Mouse (Mus musculus) heart, embryonic 10.5 days (tissue): ENCODE data around the gene Rnf213. TPM values are rescaled to one million over a fixed set of nuclear protein-coding genes. Genes with fewer than 3 reads are reported as not detected.

Experiments
- DNase-seq: peaks from one replicate; pipeline ENCODE4 v3.0.0-alpha.2; 2017; ENCODE audit warnings: low spot score
- H3K27ac ChIP-seq: fragments of 300-500 bp; sonication (generic); 2 replicates; pipeline ENCODE4 v1.5.1; 2016; ENCODE audit warnings: mild to moderate bottlenecking
- H3K27me3 ChIP-seq: fragments of 300-500 bp; sonication (generic); 2 replicates; pipeline ENCODE4 v1.6.1; 2016; ENCODE audit warnings: mild to moderate bottlenecking; ENCODE audit not compliant: poor library complexity, insufficient read depth, severe bottlenecking
- H3K36me3 ChIP-seq: fragments of 300-500 bp; sonication (generic); 2 replicates; pipeline ENCODE4 v1.6.1; 2016; ENCODE audit warnings: mild to moderate bottlenecking, moderate library complexity
- H3K4me1 ChIP-seq: fragments of 300-500 bp; sonication (generic); 2 replicates; pipeline ENCODE4 v1.6.1; 2016; ENCODE audit warnings: mild to moderate bottlenecking
- H3K4me3 ChIP-seq: fragments of 300-500 bp; sonication (generic); 2 replicates; pipeline ENCODE4 v1.5.1; 2016; ENCODE audit warnings: mild to moderate bottlenecking, moderate library complexity
- H3K9me3 ChIP-seq: fragments of 300-500 bp; sonication (generic); 2 replicates; pipeline ENCODE4 v1.6.1; 2016; ENCODE audit warnings: mild to moderate bottlenecking, moderate library complexity
- WGBS: fragments of 180-500 bp; shearing (Covaris S2); methylation state at CpG from one replicate; pipeline ENCODE4 v1.1.7; 2016; 5-methylcytosine and 5-hydroxymethylcytosine counted together
- polyA plus RNA-seq: library from polyadenylated mRNA; unstranded; fragments of >200 nt; fragmentation: Nextera tagmentation; extraction: Ambion mirVana; gene quantifications from 2 replicates; pipeline ENCODE4 v1.2.1, GENCODE M21; 2016

Gene Rnf213
- polyA plus RNA-seq, 1 experiment from 2014 or later, result 9.5 TPM

GRCm38 (mm10) chr11:119514967-119515636 lies 122.2 kb downstream of the Rnf213 start:
- Histone ChIP-seq H3K27ac (no peak overlapping the region), H3K27me3 (peaks cover 79% of the 10 kb centered on the region)
- DNase-seq, result no peak

GRCm38 (mm10) chr11:119515823-119516676 lies 123.2 kb downstream of the Rnf213 start:
- 64% methylated on average over 16 of the region's 16 CpGs for WGBS
- Histone ChIP-seq H3K4me1 (peaks cover 39% of the 10 kb centered on the region), H3K9me3 (no peaks in the 10 kb centered on the region), H3K4me3 (no peak overlapping the region), H3K36me3 (no peaks in the 10 kb centered on the region), H3K27me3 (peaks cover 73% of the 10 kb centered on the region), H3K27ac (no peak overlapping the region)
- no peak for DNase-seq

More at GRCm38 (mm10) chr11:119514967-119515636, 122.2 kb downstream of the Rnf213 start:
- WGBS, result 4% methylated on average over 21 of the region's 21 CpGs
- Histone ChIP-seq H3K36me3 (no peaks in the 10 kb centered on the region), H3K4me3 (peak overlapping the region; percentile 54), H3K4me1 (peaks cover 45% of the 10 kb centered on the region), H3K9me3 (no peaks in the 10 kb centered on the region)

- H3K4me3 ChIP-seq, result no peak overlapping the region
- H3K27me3 ChIP-seq, result peaks cover 73% of the 10 kb centered on the region
- H3K9me3 ChIP-seq, result no peaks in the 10 kb centered on the region
- DNase-seq, result no peak
- WGBS, result 63% methylated on average over 12 of the region's 12 CpGs
- H3K4me1 ChIP-seq, result peaks cover 36% of the 10 kb centered on the region
- no peaks in the 10 kb centered on the region for H3K36me3 ChIP-seq
- no peak overlapping the region for H3K27ac ChIP-seq
Observed at GRCm38 (mm10) chr11:119516677-119517361, 123.9 kb downstream of the Rnf213 start.

- Histone ChIP-seq H3K4me3 (no peak overlapping the region), H3K9me3 (no peaks in the 10 kb centered on the region), H3K27ac (no peak overlapping the region), H3K27me3 (peaks cover 52% of the 10 kb centered on the region), H3K36me3 (no peaks in the 10 kb centered on the region), H3K4me1 (peaks cover 21% of the 10 kb centered on the region)
- DNase-seq, result no peak
- WGBS, result 95% methylated on average over 1 of the region's 1 CpGs
Observed at GRCm38 (mm10) chr11:119519387-119519786, 126.5 kb downstream of the Rnf213 start.

GRCm38 (mm10) chr11:119520005-119520712 lies 127.3 kb downstream of the Rnf213 start:
- DNase-seq, result no peak

GRCm38 (mm10) chr11:119520713-119521063 lies 127.8 kb downstream of the Rnf213 start:
- H3K36me3 ChIP-seq, result no peaks in the 10 kb centered on the region
- H3K9me3 ChIP-seq, result no peaks in the 10 kb centered on the region
- peaks cover 39% of the 10 kb centered on the region for H3K27me3 ChIP-seq
- peaks cover 12% of the 10 kb centered on the region for H3K4me1 ChIP-seq
- no peak overlapping the region for H3K27ac ChIP-seq
- H3K4me3 ChIP-seq, result no peak overlapping the region
- no peak for DNase-seq

More at GRCm38 (mm10) chr11:119520005-119520712, 127.3 kb downstream of the Rnf213 start:
- WGBS, result 49% methylated on average over 5 of the region's 5 CpGs
- Histone ChIP-seq H3K36me3 (no peaks in the 10 kb centered on the region), H3K27me3 (peaks cover 44% of the 10 kb centered on the region), H3K4me1 (peaks cover 15% of the 10 kb centered on the region), H3K27ac (no peak overlapping the region), H3K4me3 (no peak overlapping the region), H3K9me3 (no peaks in the 10 kb centered on the region)

GRCm38 (mm10) chr11:119521920-119522710 lies 129.2 kb downstream of the Rnf213 start:
- Histone ChIP-seq H3K27me3 (peaks cover 25% of the 10 kb centered on the region), H3K9me3 (no peaks in the 10 kb centered on the region), H3K4me1 (peaks cover 8% of the 10 kb centered on the region), H3K36me3 (no peaks in the 10 kb centered on the region), H3K4me3 (no peak overlapping the region), H3K27ac (no peak overlapping the region)
- DNase-seq, result no peak
- 74% methylated on average over 6 of the region's 6 CpGs for WGBS

- H3K4me3 ChIP-seq, result no peak overlapping the region
- H3K4me1 ChIP-seq, result peaks cover 6% of the 10 kb centered on the region
- no peak overlapping the region for H3K27ac ChIP-seq
- 74% methylated on average over 8 of the region's 8 CpGs for WGBS
- no peak for DNase-seq
- H3K9me3 ChIP-seq, result no peaks in the 10 kb centered on the region
- no peaks in the 10 kb centered on the region for H3K36me3 ChIP-seq
- H3K27me3 ChIP-seq, result peaks cover 18% of the 10 kb centered on the region
Observed at GRCm38 (mm10) chr11:119522779-119523178, 129.9 kb downstream of the Rnf213 start.

GRCm38 (mm10) chr11:119523392-119523791 lies 130.5 kb downstream of the Rnf213 start:
- WGBS, result 80% methylated on average over 3 of the region's 3 CpGs
- peaks cover 12% of the 10 kb centered on the region for H3K27me3 ChIP-seq
- no peak overlapping the region for H3K4me3 ChIP-seq
- no peaks in the 10 kb centered on the region for H3K36me3 ChIP-seq
- no peak overlapping the region for H3K27ac ChIP-seq
- no peak for DNase-seq
- H3K4me1 ChIP-seq, result peaks cover 6% of the 10 kb centered on the region
- H3K9me3 ChIP-seq, result no peaks in the 10 kb centered on the region

- Histone ChIP-seq H3K27me3 (0 out of 2 replicates have a peak, but pooled peaks cover 3% of the 10 kb centered on the region), H3K4me1 (peaks cover 6% of the 10 kb centered on the region), H3K4me3 (peak overlapping the region; percentile 72), H3K36me3 (no peaks in the 10 kb centered on the region), H3K27ac (peak overlapping the region; percentile 86), H3K9me3 (no peaks in the 10 kb centered on the region)
- 2% methylated on average over 33 of the region's 33 CpGs for WGBS
- DNase-seq, result peak; percentile 97
Observed at GRCm38 (mm10) chr11:119524545-119524949, 131.6 kb downstream of the Rnf213 start.

- H3K4me1 ChIP-seq, result peaks cover 6% of the 10 kb centered on the region
- DNase-seq, result no peak
Observed at GRCm38 (mm10) chr11:119526068-119526966, 133.4 kb downstream of the Rnf213 start.

More at GRCm38 (mm10) chr11:119526068-119526966, 133.4 kb downstream of the Rnf213 start:
- no peak overlapping the region for H3K4me3 ChIP-seq
- no peaks in the 10 kb centered on the region for H3K27me3 ChIP-seq
- no peaks in the 10 kb centered on the region for H3K9me3 ChIP-seq
- H3K27ac ChIP-seq, result no peak overlapping the region
- 73% methylated on average over 14 of the region's 14 CpGs for WGBS
- no peaks in the 10 kb centered on the region for H3K36me3 ChIP-seq
